Mouse (Mus musculus): ENCODE measurements at regions not wholly inside any gene's neighbourhood (a gene's known extent, or its start where the extent isn't known, plus 50 kb on each side); places are given as distances from the start of the nearest gene placed in this dataset.

DNA sequence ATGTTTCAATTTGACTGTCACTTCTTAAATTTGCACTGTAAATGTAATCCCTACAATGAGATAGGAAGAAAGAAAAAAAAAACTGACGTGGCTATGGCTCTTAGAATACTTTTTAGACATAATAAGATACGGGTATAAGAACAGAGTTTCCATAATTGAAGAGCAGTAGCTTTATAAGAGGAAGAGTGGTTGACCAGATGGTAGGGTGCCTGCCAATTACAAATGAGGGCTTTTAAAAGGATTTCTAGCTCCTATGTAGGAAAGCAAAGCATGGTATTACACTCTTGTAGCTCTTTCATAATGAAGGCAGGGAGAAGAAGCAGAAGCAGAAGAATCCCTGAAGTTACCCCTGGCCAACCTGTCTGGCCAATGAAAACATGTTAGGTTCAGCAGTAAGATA is 239.7 kb upstream of the Car10 start:
- no peak for DNase-seq (ENCODE audit: extremely low spot score, low read depth, low spot score)

DNA sequence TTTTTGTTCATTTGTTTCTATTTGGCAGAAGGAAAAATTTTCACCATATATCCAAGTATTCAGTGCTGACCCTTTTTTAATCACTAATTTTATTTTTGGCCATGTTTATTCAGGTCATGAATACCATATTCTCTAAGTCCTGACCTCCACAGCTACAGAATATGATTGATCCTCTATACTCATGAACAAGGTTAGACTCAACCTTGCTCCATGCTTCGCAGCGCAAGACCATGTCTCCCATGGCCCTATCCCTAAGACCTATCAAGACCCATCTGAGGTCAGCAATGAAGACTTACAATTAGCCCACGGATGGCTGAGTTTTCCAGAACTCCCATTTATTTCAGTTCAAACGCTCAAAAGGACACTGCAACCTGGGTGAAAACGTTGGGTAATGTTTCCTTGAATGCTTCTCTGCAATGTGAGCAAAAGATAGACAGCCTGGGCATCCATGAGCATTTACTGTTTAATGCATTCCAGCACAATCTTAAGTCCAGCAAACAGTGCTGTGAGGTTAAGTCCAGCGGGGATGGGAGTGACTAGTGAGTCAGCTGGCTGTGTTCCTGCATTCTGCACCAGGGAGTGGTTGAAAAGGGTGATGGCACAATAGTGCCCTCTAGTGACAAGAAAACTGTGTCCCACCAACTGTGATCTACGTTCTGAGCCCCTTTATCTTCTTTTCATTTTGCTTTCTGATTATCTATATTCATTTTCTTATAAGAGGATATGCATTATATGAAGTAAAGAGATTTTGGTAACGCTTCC is 208.0 kb upstream of the Car10 start:
- peak; percentile 31 for DNase-seq (ENCODE audit: extremely low spot score, low read depth, low spot score)

DNA sequence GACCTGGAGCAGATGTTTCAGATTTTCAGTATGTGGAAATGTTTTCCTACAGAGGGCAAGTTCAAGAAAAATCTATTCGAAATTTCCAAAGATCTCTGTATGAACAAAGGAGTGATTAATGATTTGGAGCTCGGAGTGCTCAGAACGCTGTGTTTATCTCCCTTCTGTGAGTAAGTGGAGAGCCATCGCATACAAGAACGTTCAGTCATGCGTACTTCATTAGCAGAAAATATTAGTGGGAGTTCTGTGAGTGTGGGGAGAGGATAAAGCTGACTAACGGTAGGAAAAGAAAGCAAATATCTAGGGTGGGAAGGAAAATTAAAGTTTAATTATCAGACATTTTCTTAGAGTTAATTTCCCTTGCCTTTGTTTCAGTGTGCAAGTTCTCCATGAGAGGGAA is 198.5 kb upstream of the Car10 start:
- DNase-seq (ENCODE audit: extremely low spot score, low read depth, low spot score) = no peak

Measured in hindlimb bud, embryonic 11.5 days (tissue).